Mouse (Mus musculus) stomach, embryonic 15.5 days (tissue): ENCODE measurements around the gene Nfasc. TPM values are rescaled to one million over a fixed set of nuclear protein-coding genes. Genes with fewer than 3 reads are reported as not detected.

Experiments
- ATAC-seq: fragments of 200-750 bp; cut with Nextera tagmentation; 2 replicates; pipeline ENCODE4 v1.8.0; 2017; ENCODE audit warnings: low read depth, moderate number of reproducible peaks, moderate TSS enrichment; ENCODE audit not compliant: insufficient read depth, low FRiP score
- H3K27ac ChIP-seq: fragments of 300-500 bp; sonication (generic); 2 replicates; pipeline ENCODE4 v1.5.1; 2015; ENCODE audit warnings: mild to moderate bottlenecking, inconsistent platforms
- H3K27me3 ChIP-seq: fragments of 300-500 bp; sonication (generic); replicated peaks from 2 replicates; pipeline ENCODE4 v1.6.1; 2015; ENCODE audit warnings: inconsistent platforms
- H3K36me3 ChIP-seq: fragments of 300-500 bp; sonication (generic); 2 replicates; pipeline ENCODE4 v1.6.1; 2015; ENCODE audit warnings: inconsistent platforms
- H3K4me1 ChIP-seq: fragments of 300-500 bp; sonication (generic); 2 replicates; pipeline ENCODE4 v1.6.1; 2015; ENCODE audit warnings: inconsistent platforms
- H3K4me2 ChIP-seq: fragments of 300-500 bp; sonication (generic); 2 replicates; pipeline ENCODE4 v1.6.1; 2015; ENCODE audit warnings: mild to moderate bottlenecking, inconsistent platforms
- H3K4me3 ChIP-seq: fragments of 300-500 bp; sonication (generic); replicated peaks from 2 replicates; pipeline ENCODE4 v1.5.1; 2015; ENCODE audit warnings: inconsistent platforms
- H3K9ac ChIP-seq: fragments of 300-500 bp; sonication (generic); 2 replicates; pipeline ENCODE4 v1.6.1; 2015; ENCODE audit warnings: inconsistent platforms
- H3K9me3 ChIP-seq: fragments of 300-500 bp; sonication (generic); 2 replicates; pipeline ENCODE4 v1.6.1; 2016; ENCODE audit warnings: inconsistent platforms
- WGBS: fragments of 180-500 bp; shearing (Covaris S2); methylation state at CpG from one replicate; pipeline ENCODE4 v1.1.7; 2015; 5-methylcytosine and 5-hydroxymethylcytosine counted together
- polyA plus RNA-seq: library from polyadenylated mRNA; unstranded; fragments of >200 nt; fragmentation: Nextera tagmentation; extraction: Ambion mirVana; gene quantifications from 2 replicates; pipeline ENCODE4 v1.2.1, GENCODE M21; 2015

The Nfasc gene
- polyA plus RNA-seq, 1 experiment from 2014 or later = 3.2 TPM

DNA sequence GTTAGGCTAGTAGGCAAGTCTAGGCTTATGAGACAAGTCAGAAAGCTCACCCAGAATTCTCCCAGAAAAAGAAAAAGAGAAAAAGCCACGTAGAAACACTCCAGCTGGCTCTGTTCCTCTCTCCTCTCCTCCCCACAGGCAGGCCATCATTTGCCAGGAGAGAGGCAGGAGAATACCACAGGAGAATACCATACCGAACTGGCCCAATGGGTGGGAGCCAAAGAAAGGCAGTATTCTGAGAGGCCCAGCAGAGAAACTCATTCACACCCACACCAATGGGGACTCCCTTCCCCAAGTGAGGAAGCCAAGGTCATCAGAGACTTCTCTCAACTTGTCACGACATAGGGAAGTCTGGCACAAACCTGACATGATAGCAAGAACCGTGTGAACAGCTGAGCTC lies 19.2 kb downstream of the Nfasc start:
- H3K4me2 ChIP-seq = no peak overlapping the region
- no peaks in the 10 kb centered on the region for H3K9me3 ChIP-seq
- no peak overlapping the region for H3K4me3 ChIP-seq
- no peaks in the 10 kb centered on the region for H3K27me3 ChIP-seq
- H3K9ac ChIP-seq = no peak overlapping the region
- H3K36me3 ChIP-seq = no peaks in the 10 kb centered on the region
- no peak for ATAC-seq
- H3K27ac ChIP-seq = no peak overlapping the region
- no peaks in the 10 kb centered on the region for H3K4me1 ChIP-seq
- 66% methylated on average over 4 of the region's 4 CpGs for WGBS

DNA sequence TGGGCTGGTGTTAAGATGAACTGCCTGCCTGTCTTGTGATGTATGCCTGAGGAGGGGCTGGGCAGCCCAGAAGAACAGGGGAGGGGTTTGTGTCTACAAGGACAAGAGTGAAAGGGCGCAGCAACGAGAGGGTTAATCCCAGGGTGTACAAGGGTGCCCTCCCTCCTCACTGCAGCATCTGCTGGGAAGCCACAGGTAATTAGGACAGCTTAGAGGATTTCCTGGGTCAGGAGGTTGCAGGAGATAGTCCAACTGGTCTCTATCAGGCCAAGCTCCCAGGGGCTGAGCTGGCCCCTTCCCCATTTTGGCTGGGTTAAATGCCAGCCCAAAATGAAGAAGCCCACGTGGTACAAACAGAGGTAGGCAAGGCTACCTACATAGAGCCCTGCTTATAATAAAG lies 20.3 kb downstream of the Nfasc start:
- Histone ChIP-seq H3K27me3 (no peaks in the 10 kb centered on the region), H3K9me3 (no peaks in the 10 kb centered on the region), H3K9ac (no peak overlapping the region), H3K4me3 (no peak overlapping the region), H3K36me3 (no peaks in the 10 kb centered on the region), H3K27ac (no peak overlapping the region), H3K4me1 (no peaks in the 10 kb centered on the region), H3K4me2 (no peak overlapping the region)
- ATAC-seq = no peak
- 58% methylated on average over 3 of the region's 3 CpGs for WGBS

DNA sequence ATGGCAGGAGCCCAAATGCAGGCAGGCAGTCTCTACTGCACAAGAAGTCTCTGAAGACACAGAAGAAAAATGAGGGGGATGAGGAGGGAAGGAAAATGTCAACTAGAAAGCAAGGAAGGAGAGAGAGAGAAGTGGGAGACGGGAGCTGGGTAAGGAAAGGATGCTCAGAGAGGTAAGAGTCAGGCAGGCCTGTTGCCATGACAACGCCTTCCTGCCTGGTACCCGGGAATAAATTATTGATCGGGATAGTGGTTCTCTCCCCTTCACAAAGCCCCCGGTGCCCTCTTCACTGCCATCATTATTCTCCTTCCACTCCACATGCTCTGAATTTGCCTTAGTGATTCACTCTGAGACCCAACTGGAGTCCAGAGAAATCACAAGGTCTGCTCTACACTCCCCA lies 23.4 kb downstream of the Nfasc start:
- no peaks in the 10 kb centered on the region for H3K36me3 ChIP-seq
- H3K9me3 ChIP-seq = no peaks in the 10 kb centered on the region
- no peak overlapping the region for H3K27ac ChIP-seq
- no peak overlapping the region for H3K9ac ChIP-seq
- 75% methylated on average over 5 of the region's 5 CpGs for WGBS
- no peaks in the 10 kb centered on the region for H3K4me1 ChIP-seq
- no peak for ATAC-seq
- H3K4me3 ChIP-seq = no peak overlapping the region
- H3K27me3 ChIP-seq = no peaks in the 10 kb centered on the region
- H3K4me2 ChIP-seq = no peak overlapping the region

DNA sequence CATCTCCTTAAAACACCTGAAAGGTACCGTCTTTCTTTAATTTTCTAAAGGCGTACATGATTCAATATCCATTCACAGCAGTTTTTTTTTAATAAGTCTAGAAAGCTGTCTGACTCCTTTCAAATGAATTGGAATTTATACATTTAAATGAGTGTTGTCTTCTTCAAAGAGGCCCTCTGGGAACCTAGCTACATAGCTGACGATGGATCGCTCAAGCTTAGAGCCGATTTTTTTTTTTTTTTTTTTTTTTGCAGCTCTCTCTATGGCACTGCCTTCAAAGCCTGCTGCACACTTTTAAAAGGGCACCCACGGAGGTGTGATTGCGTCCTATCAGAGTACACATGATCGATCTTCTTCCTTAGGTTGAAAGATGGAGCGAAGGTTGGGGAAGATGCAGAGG lies 26.6 kb downstream of the Nfasc start:
- no peaks in the 10 kb centered on the region for H3K27me3 ChIP-seq
- H3K9me3 ChIP-seq = no peaks in the 10 kb centered on the region
- no peak overlapping the region for H3K9ac ChIP-seq
- ATAC-seq = no peak
- no peak overlapping the region for H3K27ac ChIP-seq
- H3K4me1 ChIP-seq = no peaks in the 10 kb centered on the region
- H3K36me3 ChIP-seq = no peaks in the 10 kb centered on the region
- H3K4me2 ChIP-seq = no peak overlapping the region
- 88% methylated on average over 9 of the region's 9 CpGs for WGBS
- no peak overlapping the region for H3K4me3 ChIP-seq

DNA sequence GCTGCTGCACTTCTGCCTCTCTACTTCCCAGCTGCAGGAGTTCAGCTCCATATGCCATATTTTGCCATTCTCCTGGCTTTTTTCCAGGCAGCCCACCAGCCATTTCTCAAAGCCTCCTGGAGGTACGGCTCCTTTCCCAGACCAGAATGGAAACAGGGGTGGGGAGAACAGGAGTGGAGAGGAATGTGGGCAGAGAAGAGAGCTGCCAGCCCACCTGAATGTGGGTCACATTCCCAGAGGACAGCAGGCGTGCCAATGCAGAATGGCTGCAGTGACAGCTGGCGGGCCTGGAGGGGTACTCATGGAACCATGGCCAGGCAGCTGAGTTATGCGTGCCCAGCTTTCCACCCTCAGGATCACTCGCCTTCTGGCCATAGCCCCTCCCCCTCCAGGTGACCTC lies 32.2 kb downstream of the Nfasc start:
- H3K27ac ChIP-seq = no peak overlapping the region
- no peak overlapping the region for H3K4me3 ChIP-seq
- no peak for ATAC-seq
- H3K9me3 ChIP-seq = no peaks in the 10 kb centered on the region
- H3K4me1 ChIP-seq = no peaks in the 10 kb centered on the region
- WGBS = 63% methylated on average over 5 of the region's 5 CpGs
- H3K27me3 ChIP-seq = 0 out of 2 replicates have a peak, but pooled peaks cover 4% of the 10 kb centered on the region
- no peaks in the 10 kb centered on the region for H3K36me3 ChIP-seq
- no peak overlapping the region for H3K9ac ChIP-seq
- no peak overlapping the region for H3K4me2 ChIP-seq

DNA sequence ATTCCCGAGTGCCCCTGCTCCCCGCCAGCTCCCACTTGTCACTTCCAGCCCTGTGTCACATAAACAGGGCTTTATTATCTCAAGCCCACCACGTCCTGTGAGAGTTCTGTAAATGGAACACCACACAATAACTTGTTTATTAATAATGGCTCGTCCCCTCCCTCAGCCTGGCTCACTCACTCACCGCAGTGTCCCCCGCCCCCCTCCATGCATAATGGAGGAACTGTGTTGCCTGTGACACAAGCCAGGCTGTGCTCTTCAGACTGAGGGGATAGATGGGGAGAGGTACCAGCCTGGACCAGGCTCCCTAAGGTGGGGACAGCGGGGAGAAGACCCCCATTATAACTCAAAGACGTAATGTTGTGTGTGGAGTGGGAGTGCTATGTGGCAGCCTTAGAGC lies 34.3 kb downstream of the Nfasc start:
- no peaks in the 10 kb centered on the region for H3K36me3 ChIP-seq
- no peak overlapping the region for H3K4me2 ChIP-seq
- H3K27me3 ChIP-seq = 0 out of 2 replicates have a peak, but pooled peaks cover 4% of the 10 kb centered on the region
- 49% methylated on average over 8 of the region's 8 CpGs for WGBS
- no peak overlapping the region for H3K9ac ChIP-seq
- no peak for ATAC-seq
- no peaks in the 10 kb centered on the region for H3K9me3 ChIP-seq
- no peak overlapping the region for H3K27ac ChIP-seq
- H3K4me3 ChIP-seq = no peak overlapping the region
- H3K4me1 ChIP-seq = no peaks in the 10 kb centered on the region

DNA sequence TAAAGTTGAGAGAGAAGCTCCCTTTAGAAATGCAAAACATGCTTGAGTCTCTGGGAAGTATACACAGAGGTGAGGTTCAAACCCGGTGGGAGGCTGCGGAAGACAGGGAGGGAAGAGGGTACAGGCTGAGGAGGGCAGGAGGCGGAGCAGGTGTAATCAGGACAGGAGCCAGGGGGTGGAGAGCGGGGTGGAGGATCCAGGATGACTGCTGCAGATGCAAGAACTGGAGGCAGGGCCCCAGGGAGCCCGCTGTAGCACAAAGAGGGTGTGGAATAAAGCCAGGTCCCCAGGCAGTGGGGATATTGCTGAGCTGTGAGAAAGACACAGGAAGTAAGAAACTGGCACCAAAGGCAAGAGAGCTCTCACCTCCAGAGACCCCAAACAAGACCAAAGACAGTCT lies 38.1 kb downstream of the Nfasc start:
- Histone ChIP-seq H3K4me1 (no peaks in the 10 kb centered on the region), H3K27me3 (0 out of 2 replicates have a peak, but pooled peaks cover 4% of the 10 kb centered on the region), H3K27ac (no peak overlapping the region), H3K4me3 (no peak overlapping the region), H3K4me2 (0 out of 2 replicates have a peak overlapping the region, but pooled peaks have one; percentile 16), H3K9ac (no peak overlapping the region), H3K36me3 (no peaks in the 10 kb centered on the region), H3K9me3 (no peaks in the 10 kb centered on the region)
- 31% methylated on average over 5 of the region's 5 CpGs for WGBS
- no peak for ATAC-seq

DNA sequence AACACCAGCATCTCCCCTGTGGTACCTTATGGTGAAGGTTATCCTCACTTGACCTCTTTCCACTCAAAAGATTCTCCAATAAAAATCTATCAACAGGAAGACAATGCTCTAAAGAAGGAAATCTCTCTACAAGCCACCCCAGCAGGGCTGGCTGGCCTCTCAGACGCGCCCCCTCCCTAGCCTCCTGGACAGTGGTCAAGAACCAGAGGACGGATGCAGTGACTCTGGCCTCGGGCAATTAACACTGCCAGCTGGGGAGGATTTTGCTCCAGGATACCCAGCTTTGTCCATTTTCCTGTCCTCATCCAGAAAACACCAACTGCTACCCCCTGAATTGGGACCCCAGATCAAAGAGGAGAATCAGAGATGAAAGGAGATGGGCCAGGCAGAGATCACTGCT lies 44.7 kb downstream of the Nfasc start:
- no peaks in the 10 kb centered on the region for H3K4me1 ChIP-seq
- no peaks in the 10 kb centered on the region for H3K36me3 ChIP-seq
- H3K27me3 ChIP-seq = no peaks in the 10 kb centered on the region
- H3K4me2 ChIP-seq = no peak overlapping the region
- H3K4me3 ChIP-seq = no peak overlapping the region
- 75% methylated on average over 4 of the region's 4 CpGs for WGBS
- H3K9me3 ChIP-seq = no peaks in the 10 kb centered on the region
- ATAC-seq = no peak
- no peak overlapping the region for H3K9ac ChIP-seq
- H3K27ac ChIP-seq = no peak overlapping the region

DNA sequence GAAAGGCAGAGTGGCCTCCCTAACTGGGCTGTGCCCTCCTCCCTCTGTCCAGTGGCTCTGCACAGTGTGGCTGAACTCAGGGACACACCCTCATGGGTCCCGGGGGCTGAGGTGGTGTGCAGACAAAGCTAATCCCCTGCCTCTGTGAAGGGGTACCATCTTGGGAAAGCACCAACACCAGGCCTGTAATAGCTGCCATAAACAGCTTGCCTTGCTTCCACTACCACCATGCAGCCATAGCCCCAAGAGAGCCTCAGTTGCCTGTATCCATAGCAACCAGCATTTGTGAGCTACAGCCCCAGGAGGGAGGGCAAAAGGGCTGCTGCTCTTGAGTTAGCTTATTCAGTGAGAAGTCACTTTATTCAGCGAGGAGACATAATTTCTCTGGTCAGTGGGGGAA lies 45.4 kb downstream of the Nfasc start:
- Histone ChIP-seq H3K36me3 (no peaks in the 10 kb centered on the region), H3K4me2 (no peak overlapping the region), H3K27me3 (no peaks in the 10 kb centered on the region), H3K4me3 (no peak overlapping the region), H3K9me3 (no peaks in the 10 kb centered on the region), H3K27ac (no peak overlapping the region), H3K9ac (no peak overlapping the region), H3K4me1 (no peaks in the 10 kb centered on the region)
- 18% methylated on average over 2 of the region's 2 CpGs for WGBS
- no peak for ATAC-seq

DNA sequence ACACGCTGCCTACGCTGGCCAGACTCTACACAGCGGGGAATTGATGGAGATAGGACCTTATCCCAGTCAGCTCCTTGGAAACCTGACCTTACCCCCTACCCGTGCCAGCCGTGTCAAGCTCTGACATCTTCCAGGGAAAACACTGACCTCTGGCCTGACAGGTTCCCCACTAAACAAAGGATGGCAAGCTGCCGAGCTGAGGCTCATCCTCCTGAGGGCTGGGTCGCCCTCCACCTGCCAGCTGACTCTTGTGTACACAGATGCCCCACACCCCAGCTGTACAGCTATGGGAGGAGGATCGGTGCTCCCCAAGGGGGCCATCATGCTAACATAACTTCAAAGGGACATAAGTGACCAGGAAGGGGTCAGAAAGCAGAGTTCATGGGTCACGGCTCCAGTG lies 47.6 kb downstream of the Nfasc start:
- Histone ChIP-seq H3K27me3 (no peaks in the 10 kb centered on the region), H3K4me3 (no peak overlapping the region), H3K4me2 (no peak overlapping the region), H3K27ac (no peak overlapping the region), H3K4me1 (no peaks in the 10 kb centered on the region), H3K9ac (no peak overlapping the region), H3K36me3 (no peaks in the 10 kb centered on the region), H3K9me3 (no peaks in the 10 kb centered on the region)
- no peak for ATAC-seq
- WGBS = 32% methylated on average over 9 of the region's 9 CpGs

DNA sequence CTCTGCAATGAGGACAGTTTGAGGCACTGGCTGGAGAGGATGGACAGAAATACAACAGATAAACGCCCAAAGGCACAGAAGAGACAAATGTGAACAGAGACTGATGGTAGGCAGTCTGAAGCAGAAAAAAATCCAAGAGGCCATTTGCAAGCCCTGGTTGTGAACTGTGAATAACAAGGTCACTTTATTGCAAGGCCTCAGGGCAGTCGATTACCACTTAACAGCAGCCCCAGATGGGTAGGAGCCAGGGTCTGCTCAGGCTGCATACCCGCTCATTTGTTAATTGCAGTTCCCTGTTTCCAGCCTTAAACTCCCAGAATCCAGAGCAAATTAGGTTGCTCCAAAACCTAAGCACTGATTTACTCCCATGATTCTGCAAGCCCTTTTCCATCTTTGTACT lies 52.4 kb downstream of the Nfasc start:
- H3K4me2 ChIP-seq = no peak overlapping the region
- H3K27ac ChIP-seq = no peak overlapping the region
- no peaks in the 10 kb centered on the region for H3K9me3 ChIP-seq
- no peak for ATAC-seq
- H3K27me3 ChIP-seq = no peaks in the 10 kb centered on the region
- no peaks in the 10 kb centered on the region for H3K36me3 ChIP-seq
- no peak overlapping the region for H3K4me3 ChIP-seq
- H3K4me1 ChIP-seq = no peaks in the 10 kb centered on the region
- no peak overlapping the region for H3K9ac ChIP-seq
- WGBS = 65% methylated on average over 3 of the region's 3 CpGs

DNA sequence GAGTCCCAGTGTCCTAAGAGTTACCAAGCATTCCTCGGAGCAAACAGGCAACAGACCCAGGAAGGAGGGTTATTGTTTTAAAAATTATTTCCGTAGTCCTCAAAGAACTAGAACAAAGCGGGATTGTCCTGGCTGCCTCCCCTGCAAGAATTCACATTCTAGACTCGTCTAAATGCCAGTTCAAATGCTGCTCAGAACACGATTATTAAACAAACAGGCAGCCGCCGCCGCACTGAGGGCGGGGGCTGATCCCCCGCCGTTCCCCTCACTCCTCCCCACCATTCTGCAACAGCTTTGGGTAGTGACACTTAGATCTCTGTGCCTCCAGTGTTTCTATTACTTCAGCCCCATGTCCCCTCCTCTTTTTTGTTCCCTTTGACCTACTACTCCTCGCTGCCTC lies 62.7 kb downstream of the Nfasc start:
- Histone ChIP-seq H3K27me3 (no peaks in the 10 kb centered on the region), H3K4me1 (no peaks in the 10 kb centered on the region), H3K27ac (no peak overlapping the region), H3K9me3 (no peaks in the 10 kb centered on the region), H3K36me3 (no peaks in the 10 kb centered on the region), H3K4me2 (no peak overlapping the region), H3K4me3 (no peak overlapping the region), H3K9ac (no peak overlapping the region)
- ATAC-seq = no peak
- 41% methylated on average over 12 of the region's 12 CpGs for WGBS

DNA sequence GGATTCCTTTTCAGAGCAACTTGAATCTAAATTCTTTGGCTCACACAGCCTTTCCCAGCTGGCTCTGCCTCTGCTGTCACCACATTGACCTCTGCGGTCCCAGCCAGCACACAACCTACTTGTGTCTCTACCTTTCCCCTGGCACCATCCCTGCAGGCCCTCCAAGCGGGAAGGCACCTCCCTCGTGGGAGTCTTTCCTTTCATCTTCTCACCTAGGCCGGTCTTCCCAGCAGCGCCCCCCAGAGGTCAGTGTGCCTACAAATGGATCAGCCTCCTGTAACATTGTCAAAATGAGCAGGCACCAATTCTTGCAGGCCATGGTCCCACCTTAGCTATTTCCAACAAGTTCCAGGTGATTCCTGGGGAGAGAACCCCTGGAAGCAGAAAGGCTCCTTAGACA lies 63.5 kb downstream of the Nfasc start:
- Histone ChIP-seq H3K4me1 (no peaks in the 10 kb centered on the region), H3K4me3 (no peak overlapping the region), H3K27me3 (no peaks in the 10 kb centered on the region), H3K27ac (no peak overlapping the region), H3K9me3 (no peaks in the 10 kb centered on the region), H3K4me2 (no peak overlapping the region), H3K36me3 (no peaks in the 10 kb centered on the region), H3K9ac (no peak overlapping the region)
- WGBS = 41% methylated on average over 5 of the region's 5 CpGs
- no peak for ATAC-seq
